Mouse (Mus musculus): Measurements from ENCODE around the gene Ptp4a2. TPM values are rescaled to one million over a fixed set of nuclear protein-coding genes. Genes with fewer than 3 reads are reported as not detected.
"Not testable (repeated sequence)": the region's sequence is repeated elsewhere in the genome, so short reads cannot be mapped to it uniquely, and the experiment has no call there.

Ptp4a2 gene
- polyA plus RNA-seq, 1 experiment from 2014 or later = 395 TPM

DNA sequence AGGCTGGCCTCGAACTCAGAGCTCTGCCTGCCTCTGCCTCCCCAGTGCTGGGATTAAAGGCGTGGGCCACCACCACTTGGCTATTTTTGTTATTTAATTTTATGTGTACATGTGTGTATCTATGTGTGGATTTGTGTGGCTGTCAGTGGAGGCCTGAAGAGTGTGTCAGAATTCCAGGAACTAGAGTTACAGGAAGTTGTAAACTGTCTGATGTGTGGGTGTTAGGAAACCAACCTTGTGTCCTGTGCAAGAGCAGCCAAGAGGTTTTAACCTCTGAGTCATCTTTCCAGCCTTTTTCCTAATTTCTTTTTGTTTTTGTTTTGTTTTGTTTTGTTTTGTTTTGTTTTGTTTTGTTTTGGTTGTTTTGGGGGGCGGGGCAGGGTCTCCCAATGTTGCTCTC is 83.8 kb downstream of the Ptp4a2 start:
- Histone ChIP-seq H3K4me1 (replicated peaks; ENCODE audit: control insufficient read depth, insufficient read depth, low read length) (no peaks in the 10 kb centered on the region), H3K4me2 (ENCODE audit: low read depth, low read length, severe bottlenecking) (no peak overlapping the region), H3K36me3 (ENCODE audit: control insufficient read depth, insufficient read depth, low read length) (no peaks in the 10 kb centered on the region), H3K9me3 (ENCODE audit: control insufficient read depth, low read length) (no peaks in the 10 kb centered on the region), H3K4me3 (ENCODE audit: low read depth, low read length) (no peak overlapping the region), H3K9ac (ENCODE audit: low read length) (no peak overlapping the region), H3K27me3 (ENCODE audit: control insufficient read depth, insufficient read depth, low read length) (no peaks in the 10 kb centered on the region), H3K27ac (ENCODE audit: low read depth, low read length) (no peak overlapping the region)
- ATAC-seq (replicated peaks; ENCODE audit: low FRiP score) = no peak
- 95% methylated on average over 3 of the region's 3 CpGs for WGBS
- DNase-seq (ENCODE audit: low spot score) = no peak

DNA sequence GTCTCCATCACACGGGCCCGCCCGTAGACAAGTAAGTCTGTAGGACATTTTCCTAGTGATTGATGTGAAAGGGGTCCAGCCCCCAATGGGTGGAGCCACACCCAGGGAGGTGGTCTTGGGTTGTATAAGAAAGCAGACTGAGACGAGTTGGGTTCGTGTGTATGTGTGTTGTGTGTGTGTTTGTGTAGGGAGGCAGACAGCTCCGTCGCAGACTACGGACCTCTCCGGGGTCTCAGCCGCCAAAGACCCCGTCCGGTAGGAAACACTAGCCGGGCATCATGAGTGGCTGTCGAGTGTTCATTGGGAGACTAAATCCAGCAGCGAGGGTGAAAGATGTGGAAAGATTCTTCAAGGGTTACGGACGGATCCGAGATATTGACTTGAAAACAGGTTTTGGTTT is 87.8 kb downstream of the Ptp4a2 start:
- not testable (repeated sequence) for H3K9ac ChIP-seq (ENCODE audit: low read length); ATAC-seq (replicated peaks; ENCODE audit: low FRiP score); H3K4me3 ChIP-seq (ENCODE audit: low read depth, low read length); H3K9me3 ChIP-seq (ENCODE audit: control insufficient read depth, low read length); DNase-seq (ENCODE audit: low spot score); H3K27ac ChIP-seq (ENCODE audit: low read depth, low read length); H3K4me2 ChIP-seq (ENCODE audit: low read depth, low read length, severe bottlenecking); H3K4me1 ChIP-seq (replicated peaks; ENCODE audit: control insufficient read depth, insufficient read depth, low read length); H3K36me3 ChIP-seq (ENCODE audit: control insufficient read depth, insufficient read depth, low read length); H3K27me3 ChIP-seq (ENCODE audit: control insufficient read depth, insufficient read depth, low read length)
- WGBS = 95% methylated on average over 18 of the region's 18 CpGs

Small RNA genes within 50 kb of the gene (microRNA-seq; reads per million reads assigned to microRNA genes)
- gene Gm28017 (ENCODE audit: insufficient number of aligned reads) = not detected

Other genes starting within 250 kb of the Ptp4a2 start
- 11.5 and 13.8 TPM in 2 replicates for gene Lck, start 237.6 kb upstream of the Ptp4a2 start, polyA plus RNA-seq (2014; fragmentation: Nextera tagmentation; extraction: Ambion mirVana)
- 0.71 and 1.1 TPM in 2 replicates for gene Fam167b, start 232.7 kb upstream of the Ptp4a2 start, polyA plus RNA-seq (2014; fragmentation: Nextera tagmentation; extraction: Ambion mirVana)
- 251 and 272 TPM in 2 replicates for gene Eif3i, start 210.6 kb upstream of the Ptp4a2 start, polyA plus RNA-seq (2014; fragmentation: Nextera tagmentation; extraction: Ambion mirVana)
- gene Tmem234, start 210.6 kb upstream of the Ptp4a2 start, polyA plus RNA-seq (2014; fragmentation: Nextera tagmentation; extraction: Ambion mirVana) = 188 and 192 TPM in 2 replicates
- gene Dcdc2b, start 197.0 kb upstream of the Ptp4a2 start, polyA plus RNA-seq (2014; fragmentation: Nextera tagmentation; extraction: Ambion mirVana) = 2.5 and 2.6 TPM in 2 replicates
- gene Iqcc, start 192.1 kb upstream of the Ptp4a2 start, polyA plus RNA-seq (2014; fragmentation: Nextera tagmentation; extraction: Ambion mirVana) = 25.4 and 27.2 TPM in 2 replicates
- 57.6 and 66.1 TPM in 2 replicates for gene Ccdc28b, start 187.3 kb upstream of the Ptp4a2 start, polyA plus RNA-seq (2014; fragmentation: Nextera tagmentation; extraction: Ambion mirVana)
- gene Txlna, start 170.2 kb upstream of the Ptp4a2 start, polyA plus RNA-seq (2014; fragmentation: Nextera tagmentation; extraction: Ambion mirVana) = 109 and 115 TPM in 2 replicates
- gene Kpna6, start 138.5 kb upstream of the Ptp4a2 start, polyA plus RNA-seq (2014; fragmentation: Nextera tagmentation; extraction: Ambion mirVana) = 12.0 and 13.9 TPM in 2 replicates
- gene Tmem39b, start 114.4 kb upstream of the Ptp4a2 start, polyA plus RNA-seq (2014; fragmentation: Nextera tagmentation; extraction: Ambion mirVana) = 50.0 and 53.2 TPM in 2 replicates
- 183 and 185 TPM in 2 replicates for gene Khdrbs1, start 68.9 kb upstream of the Ptp4a2 start, polyA plus RNA-seq (2014; fragmentation: Nextera tagmentation; extraction: Ambion mirVana)
- gene Spocd1, start 118.0 kb downstream of the Ptp4a2 start, polyA plus RNA-seq (2014; fragmentation: Nextera tagmentation; extraction: Ambion mirVana) = 0.05 TPM in 1 of 2 replicates, not detected in the other
- gene Adgrb2, start 173.7 kb downstream of the Ptp4a2 start, polyA plus RNA-seq (2014; fragmentation: Nextera tagmentation; extraction: Ambion mirVana) = 3.6 and 8.2 TPM in 2 replicates
- 5.9 and 6.3 TPM in 2 replicates for gene Col16a1, start 236.6 kb downstream of the Ptp4a2 start, polyA plus RNA-seq (2014; fragmentation: Nextera tagmentation; extraction: Ambion mirVana)